Mouse (Mus musculus) hindbrain, embryonic 15.5 days (tissue): Measurements from ENCODE around the gene Usp50. TPM values are rescaled to one million over a fixed set of nuclear protein-coding genes. Genes with fewer than 3 reads are reported as not detected.

Experiments
- ATAC-seq: fragments of 200-750 bp; cut with Nextera tagmentation; 2 replicates; pipeline ENCODE4 v1.8.0; 2017; ENCODE audit warnings: low read depth, moderate number of reproducible peaks, moderate TSS enrichment; ENCODE audit not compliant: low FRiP score
- H3K27ac ChIP-seq: fragments of 300-500 bp; sonication (generic); replicated peaks from 2 replicates; pipeline ENCODE4 v1.5.1; 2015; ENCODE audit warnings: mild to moderate bottlenecking, inconsistent platforms
- H3K27me3 ChIP-seq: fragments of 300-500 bp; sonication (generic); 2 replicates; pipeline ENCODE4 v1.6.1; 2015; ENCODE audit warnings: control low read depth, inconsistent platforms
- H3K36me3 ChIP-seq: fragments of 300-500 bp; sonication (generic); 2 replicates; pipeline ENCODE4 v1.6.1; 2015; ENCODE audit warnings: control low read depth, inconsistent platforms
- H3K4me1 ChIP-seq: fragments of 300-500 bp; sonication (generic); replicated peaks from 2 replicates; pipeline ENCODE4 v1.6.1; 2015; ENCODE audit warnings: control low read depth, inconsistent platforms
- H3K4me2 ChIP-seq: fragments of 300-500 bp; sonication (generic); 2 replicates; pipeline ENCODE4 v1.6.1; 2015; ENCODE audit warnings: moderate library complexity, mild to moderate bottlenecking, inconsistent platforms
- H3K4me3 ChIP-seq: fragments of 300-500 bp; sonication (generic); 2 replicates; pipeline ENCODE4 v1.5.1; 2015; ENCODE audit warnings: mild to moderate bottlenecking, inconsistent platforms
- H3K9ac ChIP-seq: fragments of 300-500 bp; sonication (generic); 2 replicates; pipeline ENCODE4 v1.6.1; 2015; ENCODE audit warnings: inconsistent platforms
- H3K9me3 ChIP-seq: fragments of 300-500 bp; sonication (generic); 2 replicates; pipeline ENCODE4 v1.6.1; 2016; ENCODE audit warnings: control low read depth, inconsistent platforms
- WGBS: fragments of 180-500 bp; shearing (Covaris S2); methylation state at CpG from one replicate; pipeline ENCODE4 v1.1.7; 2015; 5-methylcytosine and 5-hydroxymethylcytosine counted together
- polyA plus RNA-seq: library from polyadenylated mRNA; unstranded; fragments of >200 nt; fragmentation: Nextera tagmentation; extraction: Ambion mirVana; gene quantifications from 2 replicates; pipeline ENCODE4 v1.2.1, GENCODE M21; 2015

The Usp50 gene
- 2.0 and 2.4 TPM in 2 replicates for polyA plus RNA-seq

DNA sequence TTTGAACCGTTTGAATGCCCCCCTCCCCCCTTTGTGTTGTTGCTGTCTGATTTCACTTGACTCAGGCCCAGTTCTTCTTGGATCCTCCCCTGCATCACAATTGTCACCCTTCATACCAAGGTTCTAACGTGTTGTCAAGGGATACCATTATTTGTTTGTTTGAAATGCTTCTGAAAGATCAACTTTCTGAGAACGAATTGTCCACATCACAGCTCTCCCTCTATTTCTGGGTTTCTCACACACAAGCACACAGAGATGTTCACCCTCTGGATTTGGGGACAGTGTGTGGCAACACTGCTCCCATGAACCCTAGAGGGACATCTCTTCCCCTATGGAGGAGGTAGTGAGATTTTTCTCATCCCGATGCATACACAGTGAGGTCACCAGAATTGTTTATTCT is at the start of gene Usp50:
Usp50 (minus strand) TSS at position 101 of the 400 bp plus-strand sequence.
- Histone ChIP-seq H3K27me3 (no peaks in the 10 kb centered on the region), H3K4me2 (no peak within 1 kb of the TSS), H3K4me3 (no peak within 1 kb of the TSS), H3K27ac (no peak within 1 kb of the TSS), H3K9ac (no peak within 1 kb of the TSS), H3K36me3 (no peaks in the 10 kb centered on the region), H3K4me1 (no peaks in the 10 kb centered on the region), H3K9me3 (no peaks in the 10 kb centered on the region)
- no peak for ATAC-seq
- 57% methylated on average over 4 of the region's 4 CpGs for WGBS

DNA sequence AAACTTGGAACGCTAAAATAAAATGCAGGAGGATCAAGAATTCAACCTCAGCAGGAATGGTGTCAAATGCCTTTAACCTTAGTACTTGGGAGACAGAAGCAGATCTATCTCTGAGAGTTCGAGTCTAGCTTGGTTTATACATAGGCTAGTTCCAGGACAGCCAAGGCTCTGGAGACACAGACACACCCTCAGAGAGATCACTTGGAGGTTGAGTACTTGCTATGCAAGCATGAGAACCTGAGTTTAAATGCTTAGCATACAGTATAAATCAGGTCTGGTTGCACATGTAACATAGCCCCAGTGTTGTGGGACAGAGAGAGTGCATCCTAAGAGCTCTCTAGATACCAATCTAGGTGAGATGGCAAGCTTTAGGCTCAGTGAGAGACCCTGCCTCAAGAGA is 34.1 kb upstream of the Usp50 start:
- peaks cover 45% of the 10 kb centered on the region for H3K36me3 ChIP-seq
- no peaks in the 10 kb centered on the region for H3K4me1 ChIP-seq
- H3K4me3 ChIP-seq, result no peak overlapping the region
- no peaks in the 10 kb centered on the region for H3K27me3 ChIP-seq
- no peak overlapping the region for H3K9ac ChIP-seq
- H3K27ac ChIP-seq, result no peak overlapping the region
- ATAC-seq, result no peak
- WGBS, result 88% methylated on average over 2 of the region's 2 CpGs
- no peaks in the 10 kb centered on the region for H3K9me3 ChIP-seq
- H3K4me2 ChIP-seq, result no peak overlapping the region

DNA sequence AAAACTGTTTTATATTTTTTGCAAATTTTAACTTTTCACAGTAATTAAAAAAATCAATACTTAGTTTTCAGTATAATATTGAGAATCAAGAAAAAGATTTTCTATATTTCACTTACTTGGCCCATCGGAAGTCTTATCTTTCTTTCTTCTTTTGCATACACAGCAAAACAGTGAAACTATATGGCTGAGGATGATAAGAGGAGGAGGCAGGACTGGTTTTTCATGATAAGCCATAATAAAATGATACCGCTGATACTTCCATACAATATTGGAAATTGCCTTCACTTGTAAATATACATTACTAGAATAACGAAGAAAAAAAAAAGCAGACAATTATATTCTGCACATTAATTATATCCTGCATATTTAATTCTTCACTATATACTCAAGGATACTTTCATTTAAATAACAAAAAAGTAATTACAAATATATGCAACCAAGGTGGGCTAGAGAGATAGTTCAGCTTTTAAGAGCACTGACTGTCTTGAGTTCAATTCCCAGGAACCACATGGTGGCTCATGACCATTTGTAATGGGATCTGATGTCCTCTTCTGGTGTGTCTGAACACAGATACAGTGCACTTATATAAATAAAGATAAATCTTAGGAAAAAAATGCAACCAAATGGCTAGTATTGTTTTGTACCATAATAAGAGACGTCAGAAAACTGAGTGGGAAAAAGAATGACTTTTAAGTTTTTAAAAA is 33.5 kb upstream of the Usp50 start:
- Histone ChIP-seq H3K27me3 (no peaks in the 10 kb centered on the region), H3K9ac (no peak overlapping the region), H3K4me3 (no peak overlapping the region), H3K4me1 (no peaks in the 10 kb centered on the region), H3K4me2 (no peak overlapping the region), H3K9me3 (no peaks in the 10 kb centered on the region), H3K36me3 (peaks cover 49% of the 10 kb centered on the region), H3K27ac (no peak overlapping the region)
- WGBS, result 88% methylated on average over 4 of the region's 4 CpGs
- ATAC-seq, result no peak

DNA sequence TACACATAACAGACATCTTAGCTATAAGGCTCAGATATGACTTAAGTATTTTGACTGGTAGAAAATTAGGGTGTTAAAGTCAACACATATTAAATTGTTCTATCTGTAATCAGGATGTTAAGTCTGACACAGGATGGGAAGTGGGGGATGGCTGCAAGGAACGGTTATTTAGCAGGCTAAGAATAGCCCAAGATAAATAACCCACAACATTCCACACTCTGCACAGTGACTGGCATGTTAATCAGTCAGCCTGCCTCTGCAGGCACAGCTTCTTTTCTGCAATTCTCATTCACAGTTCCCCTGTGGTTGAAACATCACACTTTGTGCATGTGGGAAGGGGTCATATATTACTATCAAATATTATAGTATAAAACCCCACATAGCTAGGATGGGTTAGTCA is 32.6 kb upstream of the Usp50 start:
- no peak overlapping the region for H3K27ac ChIP-seq
- no peak overlapping the region for H3K4me2 ChIP-seq
- no peak for ATAC-seq
- H3K27me3 ChIP-seq, result no peaks in the 10 kb centered on the region
- H3K9ac ChIP-seq, result no peak overlapping the region
- no peak overlapping the region for H3K4me3 ChIP-seq
- H3K4me1 ChIP-seq, result no peaks in the 10 kb centered on the region
- no peaks in the 10 kb centered on the region for H3K9me3 ChIP-seq
- peaks cover 59% of the 10 kb centered on the region for H3K36me3 ChIP-seq
- WGBS, result 23% methylated on average over 1 of the region's 1 CpGs

DNA sequence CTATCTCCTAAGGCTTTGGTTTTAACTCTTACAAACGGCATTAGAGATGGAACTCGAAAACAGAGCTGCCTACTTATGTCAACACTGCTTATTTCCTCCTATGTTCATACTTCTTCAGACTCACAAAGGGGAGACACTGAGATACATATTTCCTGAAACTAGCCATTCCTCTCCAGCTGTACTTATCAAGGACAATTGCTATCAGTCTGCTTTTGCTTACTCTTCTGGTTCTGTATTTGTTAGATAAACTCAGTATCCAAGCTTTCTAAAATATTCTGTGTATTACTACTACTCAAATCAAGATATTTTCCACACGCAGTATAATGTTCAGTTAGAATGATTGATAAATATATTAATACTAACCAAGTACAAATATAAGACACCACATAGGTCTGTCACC is 18.7 kb upstream of the Usp50 start:
- H3K9ac ChIP-seq, result no peak overlapping the region
- no peak overlapping the region for H3K4me2 ChIP-seq
- H3K36me3 ChIP-seq, result peaks cover 52% of the 10 kb centered on the region
- 97% methylated on average over 3 of the region's 3 CpGs for WGBS
- no peak overlapping the region for H3K4me3 ChIP-seq
- no peak for ATAC-seq
- no peaks in the 10 kb centered on the region for H3K4me1 ChIP-seq
- no peaks in the 10 kb centered on the region for H3K9me3 ChIP-seq
- H3K27me3 ChIP-seq, result no peaks in the 10 kb centered on the region
- H3K27ac ChIP-seq, result no peak overlapping the region

DNA sequence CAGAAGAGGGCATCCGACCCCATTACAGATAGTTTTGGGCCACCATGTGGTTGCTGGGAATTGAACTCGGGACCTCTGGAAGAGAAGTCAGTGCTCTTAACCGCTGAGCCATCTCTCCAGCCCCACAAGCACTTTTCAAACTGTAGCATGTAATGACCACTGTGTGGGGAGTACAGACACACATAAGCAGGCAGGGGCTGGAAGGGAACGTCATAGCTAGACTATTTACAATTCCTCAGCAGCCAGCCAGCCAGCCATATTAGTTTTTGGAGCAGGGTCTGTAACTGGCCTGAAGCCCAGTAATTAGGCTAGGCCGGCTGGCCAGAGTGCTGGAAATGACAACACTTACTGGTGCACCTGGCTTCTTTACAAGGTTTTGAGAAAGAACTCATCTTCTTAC is 15.2 kb upstream of the Usp50 start:
- ATAC-seq, result no peak

DNA sequence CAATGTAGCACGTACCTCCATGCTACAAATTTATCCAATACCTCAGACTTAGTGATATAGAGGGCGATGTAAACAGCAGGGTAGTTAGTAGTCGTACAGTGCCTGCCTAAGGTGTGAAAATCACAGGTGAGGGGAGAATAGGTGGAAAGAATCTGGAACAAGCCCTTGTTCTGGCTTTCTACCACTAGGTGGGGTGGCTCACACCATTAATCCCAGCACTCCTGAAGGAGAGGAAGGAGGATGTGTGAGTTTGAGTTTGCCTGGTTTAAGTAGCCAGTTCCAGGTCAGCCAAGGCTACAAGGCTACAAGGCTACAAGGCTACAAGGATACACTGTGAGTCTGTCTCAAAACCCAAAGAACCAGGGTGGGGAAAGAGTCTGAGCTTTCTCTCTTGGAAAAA is 12.4 kb upstream of the Usp50 start:
- Histone ChIP-seq H3K4me1 (no peaks in the 10 kb centered on the region), H3K27ac (no peak overlapping the region), H3K27me3 (no peaks in the 10 kb centered on the region), H3K9ac (no peak overlapping the region), H3K36me3 (peaks cover 65% of the 10 kb centered on the region), H3K9me3 (no peaks in the 10 kb centered on the region), H3K4me3 (no peak overlapping the region), H3K4me2 (no peak overlapping the region)
- WGBS, result 90% methylated on average over 3 of the region's 3 CpGs
- ATAC-seq, result no peak

More for the DNA sequence above, 15.2 kb upstream of the Usp50 start:
- H3K36me3 ChIP-seq, result peaks cover 59% of the 10 kb centered on the region
- no peaks in the 10 kb centered on the region for H3K9me3 ChIP-seq
- H3K4me3 ChIP-seq, result no peak overlapping the region
- H3K9ac ChIP-seq, result no peak overlapping the region
- no peaks in the 10 kb centered on the region for H3K4me1 ChIP-seq
- no peaks in the 10 kb centered on the region for H3K27me3 ChIP-seq
- WGBS, result 84% methylated on average over 5 of the region's 5 CpGs
- H3K4me2 ChIP-seq, result no peak overlapping the region
- H3K27ac ChIP-seq, result no peak overlapping the region

DNA sequence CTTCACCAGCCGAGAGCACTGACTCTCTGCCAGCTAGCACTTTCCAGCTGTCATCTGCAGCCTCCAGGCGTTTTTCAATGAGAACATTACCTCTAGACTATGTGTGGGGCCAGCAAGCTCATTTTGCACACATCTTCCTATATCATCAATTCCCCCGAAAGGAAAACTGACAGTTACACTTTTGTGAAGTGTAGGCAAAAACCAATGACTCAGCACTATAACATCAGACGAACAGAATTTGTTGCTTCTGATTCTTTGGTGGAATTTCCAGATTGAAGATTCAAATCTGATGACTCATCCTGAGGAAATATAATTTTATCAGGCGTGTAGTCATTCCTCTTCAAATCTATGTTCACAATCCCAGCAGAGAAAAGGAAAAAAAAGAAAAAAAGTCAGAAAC is 9.3 kb upstream of the Usp50 start:
- no peak overlapping the region for H3K27ac ChIP-seq
- no peaks in the 10 kb centered on the region for H3K4me1 ChIP-seq
- H3K4me3 ChIP-seq, result no peak overlapping the region
- H3K9ac ChIP-seq, result no peak overlapping the region
- 82% methylated on average over 5 of the region's 5 CpGs for WGBS
- no peak for ATAC-seq
- H3K4me2 ChIP-seq, result no peak overlapping the region
- H3K36me3 ChIP-seq, result peaks cover 53% of the 10 kb centered on the region
- H3K27me3 ChIP-seq, result no peaks in the 10 kb centered on the region
- H3K9me3 ChIP-seq, result no peaks in the 10 kb centered on the region

DNA sequence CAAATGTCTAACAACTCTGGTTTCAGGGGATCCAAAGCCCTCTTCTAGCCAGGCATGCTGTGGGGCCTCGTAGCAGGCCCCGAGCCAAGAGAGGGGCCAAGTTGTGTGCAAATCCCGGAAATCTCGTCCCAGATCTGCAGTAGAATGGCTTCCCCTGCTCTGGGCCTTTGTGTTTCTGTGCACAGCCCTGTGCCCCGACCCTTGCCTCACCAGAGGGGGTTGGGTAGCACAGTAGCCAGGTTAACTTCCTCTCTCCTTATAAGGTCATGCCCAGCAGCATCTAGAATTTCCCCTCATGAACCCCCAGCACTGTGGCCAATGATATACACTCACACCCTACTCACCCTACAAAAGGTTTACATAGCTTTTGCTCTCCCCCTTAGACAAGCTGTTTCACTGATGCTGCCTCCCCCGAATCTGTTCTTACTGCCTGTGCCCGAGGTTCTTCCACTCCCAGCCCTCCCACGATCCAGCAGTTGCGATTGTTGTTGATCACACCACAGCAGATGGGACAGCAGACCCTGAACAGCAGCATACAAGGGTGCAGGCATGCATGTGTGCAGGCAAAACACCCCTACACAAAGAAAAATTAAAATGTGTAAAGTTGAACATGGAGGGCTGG is 4.6 kb upstream of the Usp50 start:
- no peaks in the 10 kb centered on the region for H3K27me3 ChIP-seq
- H3K27ac ChIP-seq, result no peak overlapping the region
- H3K4me2 ChIP-seq, result no peak overlapping the region
- peaks cover 19% of the 10 kb centered on the region for H3K36me3 ChIP-seq
- H3K9me3 ChIP-seq, result no peaks in the 10 kb centered on the region
- no peak; the same call in 1 of the 2 replicates for ATAC-seq
- no peak overlapping the region for H3K4me3 ChIP-seq
- H3K9ac ChIP-seq, result no peak overlapping the region
- H3K4me1 ChIP-seq, result no peaks in the 10 kb centered on the region
- WGBS, result 49% methylated on average over 9 of the region's 9 CpGs

DNA sequence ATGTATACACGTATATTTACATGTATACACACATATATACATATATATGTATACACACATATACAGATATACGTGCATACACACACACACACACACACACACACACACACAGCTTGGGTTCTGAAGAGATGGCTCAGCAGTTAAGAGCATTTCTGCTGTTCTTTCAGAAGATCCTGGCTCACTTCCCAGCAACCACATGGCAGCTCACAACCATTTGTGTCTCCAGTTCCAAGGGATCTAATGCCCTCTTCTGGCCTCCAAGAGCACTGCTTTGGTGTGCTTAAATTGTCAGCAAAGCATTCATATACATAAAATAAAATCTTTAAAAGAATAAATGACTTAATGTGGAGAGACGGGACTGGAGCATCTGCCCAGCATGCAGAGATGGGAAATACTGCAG is 837 bp downstream of the Usp50 start:
- Histone ChIP-seq H3K4me3 (no peak overlapping the region), H3K9ac (no peak overlapping the region), H3K9me3 (no peaks in the 10 kb centered on the region), H3K36me3 (no peaks in the 10 kb centered on the region), H3K27ac (no peak overlapping the region), H3K4me2 (no peak overlapping the region), H3K27me3 (no peaks in the 10 kb centered on the region), H3K4me1 (no peaks in the 10 kb centered on the region)
- WGBS, result 76% methylated on average over 3 of the region's 3 CpGs
- ATAC-seq, result 0 out of 2 replicates have a peak, but pooled peaks have one; percentile 8

DNA sequence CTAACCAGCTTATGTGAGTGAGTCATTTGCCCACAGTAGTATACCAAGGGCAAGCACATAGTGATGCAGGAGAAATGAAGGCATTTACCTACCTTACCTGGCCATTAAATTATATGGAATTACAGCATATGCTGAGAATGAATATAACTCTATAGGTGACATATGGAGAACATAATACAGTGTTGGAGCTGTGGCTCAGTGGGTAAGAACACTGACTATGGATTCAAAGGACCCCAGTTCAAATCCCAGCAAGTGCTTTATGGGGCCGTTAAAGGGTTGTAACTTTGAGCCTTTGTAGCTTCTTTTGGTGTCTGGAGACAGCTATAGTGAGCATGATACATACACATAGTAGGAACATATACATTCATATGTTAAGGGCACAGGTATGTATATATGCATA is 1.8 kb downstream of the Usp50 start:
- H3K27me3 ChIP-seq, result no peaks in the 10 kb centered on the region
- no peak overlapping the region for H3K9ac ChIP-seq
- 90% methylated on average over 1 of the region's 1 CpGs for WGBS
- H3K4me3 ChIP-seq, result no peak overlapping the region
- no peak overlapping the region for H3K4me2 ChIP-seq
- ATAC-seq, result no peak
- no peaks in the 10 kb centered on the region for H3K4me1 ChIP-seq
- no peak overlapping the region for H3K27ac ChIP-seq
- H3K9me3 ChIP-seq, result no peaks in the 10 kb centered on the region
- H3K36me3 ChIP-seq, result no peaks in the 10 kb centered on the region

DNA sequence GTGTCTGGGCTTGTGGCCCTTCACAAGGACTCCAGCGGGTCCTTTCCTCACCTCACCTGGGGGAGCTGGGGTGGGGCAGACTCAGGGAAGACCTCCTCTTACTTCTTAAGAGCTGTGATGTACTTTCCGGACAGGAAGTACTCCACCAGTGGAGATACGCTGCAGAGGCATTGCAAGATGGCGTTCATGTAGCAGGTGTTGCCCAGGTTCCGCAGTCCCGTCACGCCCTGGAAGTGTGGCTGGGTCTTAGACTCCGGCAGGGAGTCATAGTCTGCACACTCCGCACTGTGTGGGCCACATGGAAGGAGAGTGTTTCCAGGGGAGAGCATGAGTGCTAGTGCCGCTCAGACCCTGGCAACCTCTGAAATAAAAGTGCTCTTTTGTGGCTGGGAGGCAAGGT is 3.0 kb downstream of the Usp50 start:
- Histone ChIP-seq H3K9me3 (no peaks in the 10 kb centered on the region), H3K4me3 (no peak overlapping the region), H3K9ac (no peak overlapping the region), H3K4me2 (no peak overlapping the region), H3K4me1 (no peaks in the 10 kb centered on the region), H3K27me3 (no peaks in the 10 kb centered on the region), H3K36me3 (no peaks in the 10 kb centered on the region), H3K27ac (no peak overlapping the region)
- 89% methylated on average over 10 of the region's 10 CpGs for WGBS
- no peak for ATAC-seq

DNA sequence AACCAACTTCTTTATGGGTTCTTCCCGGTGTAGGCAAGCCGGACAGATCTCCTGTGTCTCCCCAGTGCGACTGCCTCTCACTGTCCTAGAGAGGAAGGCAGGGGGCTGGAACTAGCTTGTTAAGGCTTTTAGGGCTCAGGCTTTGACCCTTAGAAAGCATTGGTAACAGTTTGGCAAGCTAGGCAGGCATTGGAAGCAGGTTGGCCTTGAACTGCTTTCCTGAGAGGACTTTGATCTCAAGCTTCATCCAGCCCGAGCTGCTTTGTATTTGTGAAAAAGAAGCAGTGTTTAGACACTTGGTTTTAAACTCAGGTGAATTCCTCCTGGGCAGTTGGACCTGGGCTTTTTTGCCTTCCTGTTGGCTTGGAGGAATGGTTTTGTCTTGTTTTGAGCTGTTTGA is 4.5 kb downstream of the Usp50 start:
- H3K4me3 ChIP-seq, result no peak overlapping the region
- 93% methylated on average over 4 of the region's 4 CpGs for WGBS
- no peak for ATAC-seq
- no peaks in the 10 kb centered on the region for H3K27me3 ChIP-seq
- H3K9me3 ChIP-seq, result no peaks in the 10 kb centered on the region
- H3K4me1 ChIP-seq, result no peaks in the 10 kb centered on the region
- H3K27ac ChIP-seq, result no peak overlapping the region
- H3K9ac ChIP-seq, result no peak overlapping the region
- no peaks in the 10 kb centered on the region for H3K36me3 ChIP-seq
- H3K4me2 ChIP-seq, result no peak overlapping the region
